Mouse (Mus musculus) megakaryocyte, embryonic 14.5 days (primary cell): ENCODE measurements around the gene Nrl.

Source experiments
- FLI1 ChIP-seq: IDR thresholded peaks from 2 replicates; pipeline ENCODE4 v1.6.1; 2012; ENCODE audit warnings: low read length, inconsistent platforms, mixed read lengths
- GATA1 ChIP-seq: IDR thresholded peaks from 3 replicates; pipeline ENCODE4 v1.6.1; 2012; ENCODE audit warnings: mixed read lengths, low read length, inconsistent platforms, borderline replicate concordance

GRCm38 (mm10) chr14:55475654-55476053, 49.1 kb downstream of the Nrl start:
- TF ChIP-seq GATA1 (no peak), FLI1 (no peak)
